Mouse (Mus musculus): ENCODE measurements around the gene Fam118b.
A peak's percentile ranks its signal among the peaks of the same experiment; 100 is the strongest.

The Fam118b gene

GRCm38 (mm10) chr9:35267146-35267975, at the start of gene Fam118b, which contains the start of gene Rpusd4:
TSS of gene Fam118b (minus strand) at chr9:35267805.
TSS of gene Rpusd4 (plus strand) at chr9:35267865.
- ATAC-seq (ENCODE audit: insufficient number of reproducible peaks, low FRiP score, low TSS enrichment): peak; percentile 91

GRCm38 (mm10) chr9:35316771-35317211, 49.2 kb upstream of the Fam118b start:
- ATAC-seq (ENCODE audit: insufficient number of reproducible peaks, low FRiP score, low TSS enrichment): no peak

- no peak for ATAC-seq (ENCODE audit: insufficient number of reproducible peaks, low FRiP score, low TSS enrichment)
Observed at GRCm38 (mm10) chr9:35314254-35314653, 46.6 kb upstream of the Fam118b start.

- no peak for ATAC-seq (ENCODE audit: insufficient number of reproducible peaks, low FRiP score, low TSS enrichment)
Observed at GRCm38 (mm10) chr9:35313601-35314000, 46.0 kb upstream of the Fam118b start.

- ATAC-seq (ENCODE audit: insufficient number of reproducible peaks, low FRiP score, low TSS enrichment): 0 out of 2 replicates have a peak, but pooled peaks have one; percentile 61
Observed at GRCm38 (mm10) chr9:35312516-35312915, 44.9 kb upstream of the Fam118b start.

GRCm38 (mm10) chr9:35310377-35310776, 42.8 kb upstream of the Fam118b start:
- ATAC-seq (ENCODE audit: insufficient number of reproducible peaks, low FRiP score, low TSS enrichment): no peak

- ATAC-seq (ENCODE audit: insufficient number of reproducible peaks, low FRiP score, low TSS enrichment): no peak; the same call in 1 of the 2 replicates
Observed at GRCm38 (mm10) chr9:35307461-35307860, 39.9 kb upstream of the Fam118b start.

- ATAC-seq (ENCODE audit: insufficient number of reproducible peaks, low FRiP score, low TSS enrichment): no peak
Observed at GRCm38 (mm10) chr9:35302172-35302571, 34.6 kb upstream of the Fam118b start.

- ATAC-seq (ENCODE audit: insufficient number of reproducible peaks, low FRiP score, low TSS enrichment): no peak
Observed at GRCm38 (mm10) chr9:35297791-35298190, 30.2 kb upstream of the Fam118b start.

- ATAC-seq (ENCODE audit: insufficient number of reproducible peaks, low FRiP score, low TSS enrichment): no peak
Observed at GRCm38 (mm10) chr9:35293465-35293864, 25.9 kb upstream of the Fam118b start.

GRCm38 (mm10) chr9:35290916-35291315, 23.3 kb upstream of the Fam118b start:
- no peak for ATAC-seq (ENCODE audit: insufficient number of reproducible peaks, low FRiP score, low TSS enrichment)

- no peak for ATAC-seq (ENCODE audit: insufficient number of reproducible peaks, low FRiP score, low TSS enrichment)
Observed at GRCm38 (mm10) chr9:35290417-35290816, 22.8 kb upstream of the Fam118b start.

- ATAC-seq (ENCODE audit: insufficient number of reproducible peaks, low FRiP score, low TSS enrichment): no peak
Observed at GRCm38 (mm10) chr9:35289992-35290391, 22.4 kb upstream of the Fam118b start.

- ATAC-seq (ENCODE audit: insufficient number of reproducible peaks, low FRiP score, low TSS enrichment): no peak
Observed at GRCm38 (mm10) chr9:35286351-35286750, 18.7 kb upstream of the Fam118b start.

GRCm38 (mm10) chr9:35284351-35284750, 16.7 kb upstream of the Fam118b start:
- ATAC-seq (ENCODE audit: insufficient number of reproducible peaks, low FRiP score, low TSS enrichment): no peak

GRCm38 (mm10) chr9:35283415-35284069, 15.9 kb upstream of the Fam118b start:
- no peak for ATAC-seq (ENCODE audit: insufficient number of reproducible peaks, low FRiP score, low TSS enrichment)

- no peak for ATAC-seq (ENCODE audit: insufficient number of reproducible peaks, low FRiP score, low TSS enrichment)
Observed at GRCm38 (mm10) chr9:35282851-35283200, 15.2 kb upstream of the Fam118b start.

GRCm38 (mm10) chr9:35282006-35282850, 14.6 kb upstream of the Fam118b start:
- ATAC-seq (ENCODE audit: insufficient number of reproducible peaks, low FRiP score, low TSS enrichment): no peak

GRCm38 (mm10) chr9:35278451-35278850, 10.8 kb upstream of the Fam118b start:
- no peak for ATAC-seq (ENCODE audit: insufficient number of reproducible peaks, low FRiP score, low TSS enrichment)

- ATAC-seq (ENCODE audit: insufficient number of reproducible peaks, low FRiP score, low TSS enrichment): no peak
Observed at GRCm38 (mm10) chr9:35277855-35278365, 10.3 kb upstream of the Fam118b start.

Data from cerebellum, adult (tissue).